Mouse (Mus musculus) olfactory bulb, adult 2 months (tissue): Measurements from ENCODE around the gene Klhl22.

ENCODE experiments used
- CTCF ChIP-seq: fragments of 200-500 bp; IDR thresholded peaks from 2 replicates; pipeline ENCODE4 v1.5.1; 2012; ENCODE audit warnings: low read depth, mild to moderate bottlenecking, low read length, moderate library complexity; ENCODE audit not compliant: insufficient read depth
- POLR2A ChIP-seq: fragments of 200-500 bp; IDR thresholded peaks from 2 replicates; pipeline ENCODE4 v1.6.1; 2012; ENCODE audit warnings: mild to moderate bottlenecking, low read depth, low read length, moderate library complexity; ENCODE audit not compliant: insufficient read depth

DNA sequence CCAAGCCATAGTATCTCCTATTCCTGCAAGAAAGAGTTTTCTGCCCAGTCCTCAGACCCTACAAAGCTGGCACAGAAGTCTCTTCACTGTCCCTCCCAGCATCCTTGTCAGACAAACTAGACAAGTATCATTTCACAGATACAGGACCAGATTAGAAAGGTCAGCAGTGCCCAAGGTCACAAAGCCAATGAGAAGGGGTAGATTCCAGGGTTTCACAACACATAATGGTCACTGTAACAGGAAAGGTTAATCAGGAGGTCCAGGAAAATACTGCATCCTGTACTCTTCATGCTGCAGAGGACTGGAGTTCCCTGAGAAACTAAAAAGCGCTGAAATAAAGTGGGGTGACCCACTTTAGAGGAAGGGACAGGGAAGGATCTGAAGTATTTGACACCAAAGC lies 41.6 kb upstream of the Klhl22 start:
- TF ChIP-seq CTCF (no peak), POLR2A (no peak)
